Mouse (Mus musculus) spleen, adult 2 months (tissue): Measurements from ENCODE around the gene Klrb1b.

Experiments
- CTCF ChIP-seq: fragments of 200-500 bp; IDR thresholded peaks from 2 replicates; pipeline ENCODE4 v1.5.1; 2011; ENCODE audit warnings: mild to moderate bottlenecking, inconsistent platforms; ENCODE audit not compliant: insufficient read depth, insufficient read length, insufficient replicate concordance; ENCODE audit errors: extremely low read depth
- POLR2A ChIP-seq: fragments of 200-500 bp; IDR thresholded peaks from 2 replicates; pipeline ENCODE4 v1.6.1; 2011; ENCODE audit warnings: low read depth, low read length, inconsistent platforms

DNA sequence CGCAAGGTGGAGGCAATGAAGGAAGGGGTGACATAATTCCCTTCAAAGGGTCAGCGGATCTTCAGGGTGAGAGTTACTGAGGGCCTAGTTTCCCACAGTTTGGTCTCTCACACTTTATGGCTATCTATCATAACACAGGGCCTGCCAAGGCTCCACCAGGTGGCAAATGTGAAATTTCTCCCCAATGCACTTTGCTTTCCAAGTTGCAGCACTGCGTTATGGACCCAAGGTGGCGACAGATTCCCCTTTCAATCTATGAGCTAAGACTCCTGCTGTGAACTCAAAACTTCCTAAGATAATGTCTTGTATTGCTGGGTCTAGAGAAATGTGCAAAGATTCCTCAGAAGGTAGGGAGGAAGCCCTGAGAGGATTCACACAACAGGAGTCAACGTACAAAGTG lies 17.6 kb downstream of the Klrb1b start:
- no peak for TF ChIP-seq POLR2A
- 0 out of 2 replicates have a peak, but pooled peaks have one; percentile 35 for TF ChIP-seq CTCF
